Mouse (Mus musculus) bone marrow macrophage, adult 2 months (primary cell): ENCODE measurements around the gene Metap1.

Experiments used
- CTCF ChIP-seq: IDR thresholded peaks from 2 replicates; pipeline ENCODE4 v1.5.1; 2012; ENCODE audit warnings: low read depth, mild to moderate bottlenecking, low read length, moderate library complexity
- POLR2A ChIP-seq: IDR thresholded peaks from 2 replicates; pipeline ENCODE4 v1.6.1; 2012; ENCODE audit warnings: mild to moderate bottlenecking, low read depth, low read length, borderline replicate concordance

- TF ChIP-seq POLR2A: no peak
- TF ChIP-seq CTCF: no peak
Measured at GRCm38 (mm10) chr3:138471066-138471465, 18.2 kb downstream of the Metap1 start.
